Mouse (Mus musculus) heart, embryonic 14.5 days (tissue): Measurements from ENCODE around the gene Swsap1. TPM values are rescaled to one million over a fixed set of nuclear protein-coding genes. Genes with fewer than 3 reads are reported as not detected.

ENCODE experiments used
- ATAC-seq: fragments of 200-750 bp; cut with Nextera tagmentation; 2 replicates; pipeline ENCODE4 v1.8.0; 2017; ENCODE audit warnings: low read depth, moderate TSS enrichment; ENCODE audit not compliant: insufficient number of reproducible peaks, insufficient read depth, low FRiP score
- H3K27ac ChIP-seq, 2 experiments: fragments of 200-500 bp in 1 of 2; fragments of 300-500 bp in 1 of 2; sonication (generic) in 1 of 2; replicated peaks in 1 of 2; 2 replicates each; pipeline ENCODE4 v1.5.1; 2012 to 2014; ENCODE audit warnings: low read depth in 2 of 2, low read length in 2 of 2, control low read depth in 1 of 2, mild to moderate bottlenecking in 1 of 2, mixed read lengths in 1 of 2; ENCODE audit not compliant: control insufficient read depth in 1 of 2, insufficient read depth in 1 of 2
- H3K27me3 ChIP-seq: fragments of 300-500 bp; sonication (generic); 2 replicates; pipeline ENCODE4 v1.6.1; 2014; ENCODE audit warnings: mild to moderate bottlenecking, low read length, control low read depth; ENCODE audit not compliant: control insufficient read depth, insufficient read depth
- H3K36me3 ChIP-seq: fragments of 300-500 bp; sonication (generic); 2 replicates; pipeline ENCODE4 v1.6.1; 2014; ENCODE audit warnings: mild to moderate bottlenecking, control low read depth, low read length, mixed read lengths; ENCODE audit not compliant: control insufficient read depth, insufficient read depth
- H3K4me1 ChIP-seq, 2 experiments: fragments of 200-500 bp in 1 of 2; fragments of 300-500 bp in 1 of 2; sonication (generic) in 1 of 2; 2 replicates each; pipeline ENCODE4 v1.6.1; 2012 to 2014; ENCODE audit warnings: low read length in 2 of 2, control low read depth in 1 of 2, mixed read lengths in 1 of 2; ENCODE audit not compliant: control insufficient read depth in 2 of 2, insufficient read depth in 2 of 2
- H3K4me2 ChIP-seq: fragments of 300-500 bp; sonication (generic); 2 replicates; pipeline ENCODE4 v1.6.1; 2014; ENCODE audit warnings: mild to moderate bottlenecking, low read length
- H3K4me3 ChIP-seq, 2 experiments: fragments of 200-500 bp in 1 of 2; fragments of 300-500 bp in 1 of 2; sonication (generic) in 1 of 2; 2 replicates each; pipeline ENCODE4 v1.5.1; 2012 to 2014; ENCODE audit warnings: low read length in 2 of 2, mild to moderate bottlenecking in 2 of 2, control low read depth in 1 of 2, low read depth in 1 of 2, moderate library complexity in 1 of 2; ENCODE audit not compliant: control insufficient read depth in 1 of 2, insufficient read depth in 1 of 2
- H3K9ac ChIP-seq: fragments of 300-500 bp; sonication (generic); 2 replicates; pipeline ENCODE4 v1.6.1; 2014; ENCODE audit warnings: mild to moderate bottlenecking, low read length
- H3K9me3 ChIP-seq: fragments of 300-500 bp; sonication (generic); 2 replicates; pipeline ENCODE4 v1.6.1; 2016; ENCODE audit warnings: low read length, control low read depth; ENCODE audit not compliant: control insufficient read depth
- WGBS: fragments of 180-500 bp; shearing (Covaris S2); extraction: QIAGEN DNeasy Blood & Tissue Kit; methylation state at CpG from one replicate; pipeline ENCODE4 v1.1.7; 2014; 5-methylcytosine and 5-hydroxymethylcytosine counted together
- polyA plus RNA-seq: library from polyadenylated mRNA; unstranded; fragments of >200 nt; fragmentation: Nextera tagmentation; extraction: Ambion mirVana; gene quantifications from 2 replicates; pipeline ENCODE4 v1.2.1, GENCODE M21; 2014

Gene Swsap1
- polyA plus RNA-seq, 1 experiment from 2014 or later = 9.8 TPM

GRCm38 (mm10) chr9:21918692-21919384 lies 36.7 kb upstream of the Swsap1 start:
- WGBS = 25% methylated on average over 5 of the region's 5 CpGs
- no peak overlapping the region for H3K9ac ChIP-seq
- peak overlapping the region; percentile 99 for H3K4me2 ChIP-seq
- no peak overlapping the region for H3K27ac ChIP-seq
- peak overlapping the region in 1 of 2 experiments; percentile 69; a peak in 3 of 4 replicates for H3K4me3 ChIP-seq
- H3K9me3 ChIP-seq = no peaks in the 10 kb centered on the region
- 0 out of 2 replicates have a peak, but pooled peaks cover 4% of the 10 kb centered on the region for H3K36me3 ChIP-seq
- H3K4me1 ChIP-seq = peaks cover 2 to 10% of the 10 kb centered on the region in 2 experiments; a peak in 3 of 4 replicates
- no peak for ATAC-seq
- no peaks in the 10 kb centered on the region for H3K27me3 ChIP-seq

GRCm38 (mm10) chr9:21923036-21923435 lies 32.5 kb upstream of the Swsap1 start:
- Histone ChIP-seq H3K27ac (peak overlapping the region; percentile 59 to 76; a peak in 2 of 4 replicates), H3K36me3 (no peaks in the 10 kb centered on the region), H3K4me2 (no peak overlapping the region), H3K4me1 (peaks cover 13 to 28% of the 10 kb centered on the region in 2 experiments), H3K9me3 (no peaks in the 10 kb centered on the region), H3K4me3 (no peak overlapping the region), H3K27me3 (no peaks in the 10 kb centered on the region), H3K9ac (no peak overlapping the region)
- WGBS = 87% methylated on average over 4 of the region's 4 CpGs
- no peak for ATAC-seq

GRCm38 (mm10) chr9:21923490-21924098 lies 32.0 kb upstream of the Swsap1 start:
- Histone ChIP-seq H3K9me3 (no peaks in the 10 kb centered on the region), H3K4me1 (peaks cover 13 to 24% of the 10 kb centered on the region in 2 experiments), H3K9ac (no peak overlapping the region), H3K27ac (peak overlapping the region; percentile 59 to 76), H3K36me3 (no peaks in the 10 kb centered on the region), H3K4me3 (no peak overlapping the region), H3K4me2 (no peak overlapping the region), H3K27me3 (no peaks in the 10 kb centered on the region)
- WGBS = 24% methylated on average over 3 of the region's 3 CpGs
- no peak for ATAC-seq

- Histone ChIP-seq H3K9me3 (no peaks in the 10 kb centered on the region), H3K9ac (no peak overlapping the region), H3K4me3 (no peak overlapping the region), H3K4me1 (peaks cover 13 to 24% of the 10 kb centered on the region in 2 experiments), H3K27ac (peak overlapping the region; percentile 59 to 76), H3K36me3 (no peaks in the 10 kb centered on the region), H3K4me2 (no peak overlapping the region), H3K27me3 (no peaks in the 10 kb centered on the region)
- 25% methylated on average over 6 of the region's 6 CpGs for WGBS
- ATAC-seq = peak; percentile 83
Observed at GRCm38 (mm10) chr9:21924099-21924493, 31.5 kb upstream of the Swsap1 start.

DNA sequence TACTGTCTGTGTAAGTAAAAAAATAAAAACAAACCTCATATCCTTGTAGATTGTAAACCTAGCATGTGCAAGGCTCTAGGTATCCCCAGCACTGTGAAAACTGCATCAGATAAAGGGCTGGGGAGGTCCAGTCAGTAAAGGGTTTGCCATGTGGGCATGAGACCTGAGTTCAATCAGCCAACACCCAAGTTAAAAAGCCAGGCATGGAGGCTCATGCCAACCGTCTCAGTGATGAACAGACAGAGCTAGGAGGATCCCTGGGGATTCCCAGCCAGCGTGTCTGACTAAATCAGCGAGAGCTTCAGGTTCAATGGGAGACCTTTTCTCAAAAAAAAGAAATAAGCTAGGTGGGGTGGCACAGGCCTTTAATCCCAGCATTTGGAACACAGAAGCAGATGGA lies 30.5 kb upstream of the Swsap1 start:
- WGBS = 97% methylated on average over 3 of the region's 3 CpGs
- H3K27ac ChIP-seq = no peak overlapping the region

DNA sequence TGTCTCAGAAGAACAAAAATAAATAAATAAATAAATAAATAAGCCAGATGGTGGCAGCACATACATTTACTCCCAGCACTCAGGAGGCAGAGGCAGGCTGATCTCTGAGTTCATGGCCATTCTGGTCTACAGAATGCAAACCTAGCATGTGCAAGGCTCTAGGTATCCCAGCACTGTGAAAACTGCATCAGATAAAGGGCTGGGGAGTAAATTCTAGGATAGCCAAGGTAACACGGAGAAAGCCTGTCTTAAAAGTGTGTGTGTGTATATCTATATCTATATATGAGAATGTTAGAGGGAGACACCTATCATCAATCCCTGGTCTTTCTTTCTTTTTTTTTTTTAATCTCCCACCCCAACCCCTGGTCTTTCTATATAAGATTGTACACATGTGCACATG lies 30.0 kb upstream of the Swsap1 start:
- Histone ChIP-seq H3K9me3 (no peaks in the 10 kb centered on the region), H3K27me3 (no peaks in the 10 kb centered on the region), H3K4me3 (no peak overlapping the region), H3K9ac (no peak overlapping the region), H3K27ac (no peak overlapping the region), H3K36me3 (no peaks in the 10 kb centered on the region), H3K4me1 (peaks cover 13 to 24% of the 10 kb centered on the region in 2 experiments), H3K4me2 (no peak overlapping the region)
- ATAC-seq = no peak
- WGBS = 100% methylated on average over 1 of the region's 1 CpGs

More for the DNA sequence above, 30.5 kb upstream of the Swsap1 start:
- Histone ChIP-seq H3K4me2 (no peak overlapping the region), H3K4me1 (peaks cover 13 to 24% of the 10 kb centered on the region in 2 experiments), H3K4me3 (no peak overlapping the region), H3K27me3 (no peaks in the 10 kb centered on the region), H3K9ac (no peak overlapping the region), H3K9me3 (no peaks in the 10 kb centered on the region), H3K36me3 (no peaks in the 10 kb centered on the region)
- ATAC-seq = no peak

- Histone ChIP-seq H3K4me2 (peak overlapping the region; percentile 72), H3K27me3 (no peaks in the 10 kb centered on the region), H3K4me1 (peaks cover 13 to 24% of the 10 kb centered on the region in 2 experiments), H3K9ac (peak overlapping the region; percentile 39; the same call in 1 of the 2 replicates), H3K27ac (no peak overlapping the region), H3K36me3 (no peaks in the 10 kb centered on the region), H3K9me3 (no peaks in the 10 kb centered on the region), H3K4me3 (no peak overlapping the region)
- no peak for ATAC-seq
- WGBS = 67% methylated on average over 6 of the region's 6 CpGs
Observed at GRCm38 (mm10) chr9:21926155-21926554, 29.4 kb upstream of the Swsap1 start.
